Mouse (Mus musculus): ENCODE measurements around the gene Ago3. TPM values are rescaled to one million over a fixed set of nuclear protein-coding genes. Genes with fewer than 3 reads are reported as not detected.

The Ago3 gene
- total and polyA plus RNA-seq, 3 experiments: 5.3 to 6.7 (median 5.3) TPM

DNA sequence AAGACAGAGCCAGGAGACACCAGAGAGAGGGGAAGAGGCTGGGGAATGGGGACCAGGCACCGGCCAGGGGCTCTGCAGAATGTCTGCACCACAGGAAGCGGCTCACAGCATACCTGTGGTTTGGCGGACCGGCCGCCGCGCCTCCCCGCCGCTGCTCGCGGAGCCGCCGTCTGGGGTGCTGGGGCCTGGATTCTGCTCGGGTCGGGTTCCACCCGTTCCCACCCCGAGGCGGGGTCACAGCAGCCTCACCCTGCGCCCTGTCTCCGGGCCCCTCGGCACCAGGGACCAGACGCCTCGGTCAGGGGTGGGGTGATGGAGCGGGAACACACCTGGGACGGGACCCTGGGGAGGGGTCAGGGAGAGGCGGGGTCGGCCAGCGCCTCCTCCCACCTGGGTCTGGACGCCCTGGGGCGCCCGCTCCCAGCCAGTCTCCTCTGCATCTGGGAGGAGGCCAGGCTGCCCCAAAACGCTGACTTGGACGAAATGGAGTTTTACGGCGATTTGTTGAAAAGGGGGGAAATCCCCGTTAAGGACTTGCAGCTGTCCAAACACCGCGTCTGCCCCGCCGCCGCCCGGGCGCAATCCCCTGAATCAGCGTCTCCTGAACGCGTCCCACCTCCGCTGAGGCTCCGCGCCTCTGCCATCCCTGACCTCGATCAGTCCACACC lies 128.3 kb downstream of the Ago3 start:
- Histone ChIP-seq H3K4me2 (ENCODE audit: insufficient read depth, low read depth, poor library complexity, severe bottlenecking) (peak overlapping the region; percentile 83), H3K4me1 (ENCODE audit: control insufficient read depth in 1 of 2, insufficient read depth in 2 of 2) (peaks cover 0 to 16% of the 10 kb centered on the region in 2 experiments; a peak in 3 of 4 replicates), H3K9me3 (replicated peaks; ENCODE audit: low read length) (peaks cover 8% of the 10 kb centered on the region), H3K36me3 (replicated peaks in 1 of 2; ENCODE audit: control insufficient read depth in 1 of 2, insufficient read depth in 1 of 2, low read length in 1 of 2) (no peaks in the 10 kb centered on the region), H3K79me2 (replicated peaks; ENCODE audit: control insufficient read depth, extremely low read depth, insufficient read depth, poor library complexity, severe bottlenecking) (no peaks in the 10 kb centered on the region), H3K27me3 (replicated peaks) (peaks cover 54% of the 10 kb centered on the region), H3K4me3 (replicated peaks in 1 of 3; ENCODE audit: low read depth in 2 of 3, low read length in 2 of 3, poor library complexity in 1 of 3) (peak overlapping the region in 2 of 3 experiments; percentile 39 to 45), H3K9ac (ENCODE audit: insufficient read depth, low read depth) (no peak overlapping the region), H3K27ac (ENCODE audit: insufficient read depth, low read depth) (no peak overlapping the region)
- no peak for DNase-seq (ENCODE audit: extremely low read depth)
- in situ Hi-C loops (cut with MboI; ENCODE audit: low pct_ligation_motif_present, low pct_unique_long_range_greater_than_20kb, low sequenced_read_pairs) (loop anchor here (5.0 kb wide), 1 partner anchor 74 kb away; no protein-coding TSS in a partner anchor), dilution Hi-C loops (cut with MboI; ENCODE audit: extremely low pct_ligation_motif_present, extremely low pct_unique_long_range_greater_than_20kb, low sequenced_read_pairs) (no loop called here)
- TF ChIP-seq BHLHE40 (IDR thresholded peaks at IDR 0.05; ENCODE audit: low read depth, low read length): no peak
- TF ChIP-seq MAFK (IDR thresholded peaks at IDR 0.05; ENCODE audit: insufficient replicate concordance, low read length): peak; percentile 79; the same call in 1 of the 2 replicates
- TF ChIP-seq POLR2A (IDR thresholded peaks at IDR 0.05; ENCODE audit: low read depth, low read length): no peak

DNA sequence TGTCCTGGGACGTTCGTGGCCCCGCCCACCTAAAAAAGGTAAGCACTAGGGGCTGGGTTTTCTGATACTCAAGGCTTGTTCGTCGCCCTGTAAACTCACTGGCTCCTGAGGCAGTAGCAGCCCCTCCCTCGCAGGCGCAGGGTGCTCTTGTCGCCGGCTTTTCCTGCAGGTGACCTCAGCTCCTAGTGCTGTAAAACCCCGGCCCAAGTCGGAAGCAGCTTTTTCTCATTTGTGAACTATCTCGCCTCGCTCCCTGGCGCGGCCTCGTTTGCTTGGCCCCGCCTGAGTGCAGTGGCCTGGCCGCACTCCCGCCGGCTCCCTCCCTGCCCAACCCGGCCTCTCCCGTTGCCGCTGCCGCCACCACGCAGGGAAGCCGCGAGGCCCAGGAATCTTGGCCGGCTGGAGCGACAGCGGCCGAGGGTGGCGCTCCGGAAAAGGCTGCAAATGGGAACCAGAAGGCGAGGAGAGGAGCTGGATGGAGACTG lies 132.7 kb downstream of the Ago3 start:
- Histone ChIP-seq H3K36me3 (replicated peaks in 1 of 2; ENCODE audit: control insufficient read depth in 1 of 2, insufficient read depth in 1 of 2, low read length in 1 of 2) (no peaks in the 10 kb centered on the region), H3K9ac (ENCODE audit: insufficient read depth, low read depth) (no peak overlapping the region), H3K4me2 (ENCODE audit: insufficient read depth, low read depth, poor library complexity, severe bottlenecking) (no peak overlapping the region), H3K9me3 (replicated peaks; ENCODE audit: low read length) (peaks cover 2% of the 10 kb centered on the region), H3K27ac (ENCODE audit: insufficient read depth, low read depth) (no peak overlapping the region), H3K4me3 (replicated peaks in 1 of 3; ENCODE audit: low read depth in 2 of 3, low read length in 2 of 3, poor library complexity in 1 of 3) (no peak overlapping the region), H3K4me1 (ENCODE audit: control insufficient read depth in 1 of 2, insufficient read depth in 2 of 2) (peaks cover 0 to 20% of the 10 kb centered on the region in 2 experiments; a peak in 3 of 4 replicates), H3K79me2 (replicated peaks; ENCODE audit: control insufficient read depth, extremely low read depth, insufficient read depth, poor library complexity, severe bottlenecking) (no peaks in the 10 kb centered on the region), H3K27me3 (replicated peaks) (peaks cover 49% of the 10 kb centered on the region)
- DNase-seq (ENCODE audit: extremely low read depth): no peak
- TF ChIP-seq CHD1 (IDR thresholded peaks at IDR 0.05; ENCODE audit: low read depth, low read length) (no peak), POLR2A (IDR thresholded peaks at IDR 0.05; ENCODE audit: low read depth, low read length) (no peak), ZNF384 (IDR thresholded peaks at IDR 0.05; ENCODE audit: low read depth, low read length) (no peak), MXI1 (IDR thresholded peaks at IDR 0.05; ENCODE audit: low read depth, low read length) (no peak), NELFE (IDR thresholded peaks at IDR 0.05; ENCODE audit: low read depth, low read length) (no peak), MAX (IDR thresholded peaks at IDR 0.05; ENCODE audit: low read length) (no peak), EP300 (IDR thresholded peaks at IDR 0.05; ENCODE audit: low read length) (no peak), SIN3A (IDR thresholded peaks at IDR 0.05; ENCODE audit: low read length) (no peak), KAT2A (IDR thresholded peaks at IDR 0.05; ENCODE audit: insufficient replicate concordance, low read length) (no peak), TBP (conservative IDR thresholded peaks at IDR 0.05; ENCODE audit: low read depth, low read length) (no peak)
- in situ Hi-C loops (cut with MboI; ENCODE audit: low pct_ligation_motif_present, low pct_unique_long_range_greater_than_20kb, low sequenced_read_pairs): no loop called here
- dilution Hi-C loops (cut with MboI; ENCODE audit: extremely low pct_ligation_motif_present, extremely low pct_unique_long_range_greater_than_20kb, low sequenced_read_pairs): no loop called here

DNA sequence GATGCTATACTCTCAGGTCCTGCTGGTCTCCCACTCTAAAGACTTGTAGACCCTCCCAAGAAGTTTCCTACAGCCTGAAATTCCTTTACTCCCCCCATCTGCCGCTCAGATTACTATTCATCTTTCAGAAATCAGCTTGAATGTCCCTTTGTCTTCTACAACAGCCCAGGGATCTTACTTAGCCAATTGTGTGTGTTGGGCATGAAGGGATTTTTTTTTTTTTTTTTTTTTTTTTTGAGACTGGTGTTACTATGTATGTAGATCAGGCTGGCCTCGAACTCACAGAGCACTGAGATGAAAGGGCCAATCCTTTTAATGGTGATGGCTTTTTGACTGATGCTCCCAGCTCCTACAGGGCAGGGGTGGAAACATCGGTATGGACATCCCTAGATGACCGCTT lies 133.4 kb downstream of the Ago3 start:
- Histone ChIP-seq H3K79me2 (replicated peaks; ENCODE audit: control insufficient read depth, extremely low read depth, insufficient read depth, poor library complexity, severe bottlenecking) (no peaks in the 10 kb centered on the region), H3K9ac (ENCODE audit: insufficient read depth, low read depth) (no peak overlapping the region), H3K4me2 (ENCODE audit: insufficient read depth, low read depth, poor library complexity, severe bottlenecking) (no peak overlapping the region), H3K4me1 (ENCODE audit: control insufficient read depth in 1 of 2, insufficient read depth in 2 of 2) (peaks cover 0 to 12% of the 10 kb centered on the region in 2 experiments; a peak in 2 of 4 replicates), H3K27ac (ENCODE audit: insufficient read depth, low read depth) (no peak overlapping the region), H3K9me3 (replicated peaks; ENCODE audit: low read length) (peaks cover 2% of the 10 kb centered on the region), H3K36me3 (replicated peaks in 1 of 2; ENCODE audit: control insufficient read depth in 1 of 2, insufficient read depth in 1 of 2, low read length in 1 of 2) (no peaks in the 10 kb centered on the region), H3K4me3 (replicated peaks in 1 of 3; ENCODE audit: low read depth in 2 of 3, low read length in 2 of 3, poor library complexity in 1 of 3) (no peak overlapping the region), H3K27me3 (replicated peaks) (peaks cover 42% of the 10 kb centered on the region)
- dilution Hi-C loops (cut with MboI; ENCODE audit: extremely low pct_ligation_motif_present, extremely low pct_unique_long_range_greater_than_20kb, low sequenced_read_pairs) (no loop called here), in situ Hi-C loops (cut with MboI; ENCODE audit: low pct_ligation_motif_present, low pct_unique_long_range_greater_than_20kb, low sequenced_read_pairs) (no loop called here)
- TF ChIP-seq USF1 (IDR thresholded peaks at IDR 0.05; ENCODE audit: low read depth, low read length) (no peak), ZNF384 (IDR thresholded peaks at IDR 0.05; ENCODE audit: low read depth, low read length) (0 out of 2 replicates have a peak, but pooled peaks have one; percentile 53)
- no peak for DNase-seq (ENCODE audit: extremely low read depth)

Measured in CH12.LX (cell line).